In the genomic region with DNA sequence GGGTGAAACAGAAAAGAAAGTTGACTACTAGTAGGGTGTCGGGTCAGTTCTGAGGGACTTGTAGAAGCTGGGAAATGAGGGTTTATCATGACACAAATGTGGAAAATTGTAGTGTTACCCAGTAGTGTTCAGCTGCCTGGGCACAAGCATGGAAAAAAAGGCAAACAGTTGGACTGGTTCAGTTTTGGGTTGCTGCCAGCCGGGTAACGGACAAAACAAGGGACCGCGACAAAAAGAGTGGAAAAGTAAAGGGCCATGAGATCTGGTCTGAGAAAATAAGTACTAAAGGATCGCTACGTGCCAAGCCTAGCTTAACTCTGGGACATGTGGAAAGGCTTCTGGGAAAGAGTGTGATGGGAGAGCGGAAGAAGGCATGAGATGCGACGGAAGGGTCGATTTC, we compare ENCODE assay signal across 8 mouse cellular contexts. TPM values are rescaled to one million over a fixed set of nuclear protein-coding genes. Genes with fewer than 3 reads are reported as not detected.
DNase-seq lines count a peak whose midpoint lies in the region; ATAC-seq and TF ChIP-seq lines count a peak whose summit lies in the region.

No protein-coding gene starts in this region.

- H3K9ac ChIP-seq in heart, embryonic 16.5 days (ENCODE audit: low read length): peak overlapping the region; percentile 43; the same call in 1 of the 2 replicates
- H3K9ac ChIP-seq in ES-E14 (ENCODE audit: insufficient read depth, low read depth, low read length, poor library complexity, severe bottlenecking): no peak overlapping the region
- H3K9ac ChIP-seq in forebrain, postnatal 0 days: peak overlapping the region; percentile 71

- no peaks in the 10 kb centered on the region for H3K36me3 ChIP-seq in heart, embryonic 16.5 days (ENCODE audit: control insufficient read depth, insufficient read depth)
- H3K36me3 ChIP-seq in ES-E14 (ENCODE audit: control insufficient read depth, insufficient read depth, low read length, poor library complexity, severe bottlenecking): peaks cover 2% of the 10 kb centered on the region; the same call in 1 of the 2 replicates
- no peaks in the 10 kb centered on the region for H3K36me3 ChIP-seq in forebrain, postnatal 0 days (ENCODE audit: insufficient read depth)

- H3K9me3 ChIP-seq in heart, embryonic 16.5 days (replicated peaks; ENCODE audit: control insufficient read depth, low read length): no peaks in the 10 kb centered on the region
- H3K9me3 ChIP-seq in ES-E14 (ENCODE audit: control insufficient read depth, insufficient read depth, low read depth, low read length): no peaks in the 10 kb centered on the region
- H3K9me3 ChIP-seq in forebrain, postnatal 0 days (ENCODE audit: low read length): no peaks in the 10 kb centered on the region

- no peak for DNase-seq in heart, postnatal 14 days
- DNase-seq in ES-E14 (ENCODE audit: low read depth, low spot score): no peak
- no peak for DNase-seq in forebrain, postnatal 0 days
- DNase-seq in lung, postnatal 10 days: peak; percentile 16
- DNase-seq in gastrocnemius, postnatal 14 days: no peak
- no peak for DNase-seq in spleen, adult 18-20 months

- H3K27ac ChIP-seq in heart, embryonic 16.5 days (ENCODE audit: low read length): peak overlapping the region; percentile 59
- no peak overlapping the region; the same call in 1 of the 2 replicates for H3K27ac ChIP-seq in ES-E14 (ENCODE audit: insufficient read depth, low read depth, low read length, poor library complexity, severe bottlenecking)
- H3K27ac ChIP-seq in forebrain, postnatal 0 days (ENCODE audit: low read depth, low read length): peak overlapping the region; percentile 85

- H3K4me1 ChIP-seq in heart, embryonic 16.5 days (ENCODE audit: control insufficient read depth, insufficient read depth, low read length): peaks cover 7% of the 10 kb centered on the region; the same call in 1 of the 2 replicates
- peaks cover 0 to 9% of the 10 kb centered on the region in 2 experiments; a peak in 3 of 4 replicates for H3K4me1 ChIP-seq in ES-E14 (ENCODE audit: control insufficient read depth in 2 of 2, insufficient read depth in 2 of 2, low read length in 2 of 2, poor library complexity in 1 of 2)
- H3K4me1 ChIP-seq in forebrain, postnatal 0 days (ENCODE audit: insufficient read depth): peaks cover 4% of the 10 kb centered on the region; the same call in 1 of the 2 replicates

- H3K4me2 ChIP-seq in heart, embryonic 16.5 days (ENCODE audit: low read depth, low read length): peak overlapping the region; percentile 63
- H3K4me2 ChIP-seq in forebrain, postnatal 0 days (ENCODE audit: low read depth): peak overlapping the region; percentile 55

- intact Hi-C loops in heart, postnatal 14 days (cut with DNase I): loop anchor here (5.0 kb wide), 1 partner anchor 51 kb away; a partner anchor contains a TSS
- intact Hi-C loops in gastrocnemius, postnatal 14 days (cut with DNase I; ENCODE audit: low total_unique reads): no loop called here

- peak overlapping the region; percentile 62 for H3K4me3 ChIP-seq in heart, embryonic 16.5 days (ENCODE audit: low read length)
- peak overlapping the region; percentile 28 to 95; a peak in 2 of 4 replicates for H3K4me3 ChIP-seq in ES-E14 (ENCODE audit: insufficient read depth in 1 of 2, low read depth in 1 of 2, low read length in 2 of 2, poor library complexity in 1 of 2, severe bottlenecking in 1 of 2)
- peak overlapping the region; percentile 56 for H3K4me3 ChIP-seq in forebrain, postnatal 0 days (ENCODE audit: low read depth, low read length)

- no peaks in the 10 kb centered on the region for H3K27me3 ChIP-seq in heart, embryonic 16.5 days (ENCODE audit: control insufficient read depth, insufficient read depth, low read length)
- no peaks in the 10 kb centered on the region for H3K27me3 ChIP-seq in forebrain, postnatal 0 days (ENCODE audit: insufficient read depth, low read length)

- ATAC-seq in heart, embryonic 16.5 days (replicated peaks; ENCODE audit: extremely low read depth, insufficient read depth, low FRiP score): no peak
- no peak; the same call in 1 of the 2 replicates for ATAC-seq in forebrain, postnatal 0 days
- no peak for ATAC-seq in erythroblast, adult 5-6 weeks (replicated peaks; ENCODE audit: low FRiP score, poor library complexity, severe bottlenecking)

- in situ Hi-C loops in ES-E14 (cut with MboI; ENCODE audit: low sequenced_read_pairs in 2 of 2, unreplicated experiment in 2 of 2): no loop called here

- 41% methylated on average over 11 of the region's 11 CpGs for WGBS in heart, embryonic 16.5 days
- 37% methylated on average over 11 of the region's 11 CpGs for WGBS in forebrain, postnatal 0 days

- TF ChIP-seq CTCF in forebrain, postnatal 0 days (IDR thresholded peaks at IDR 0.05; ENCODE audit: low read depth): no peak

TF ChIP-seq in ES-E14, 5 proteins besides CTCF, POLR2A, EP300 and RAD21:
- TF ChIP-seq MAFK (IDR thresholded peaks at IDR 0.05; ENCODE audit: insufficient read depth, low read depth, low read length) (no peak), HCFC1 (IDR thresholded peaks at IDR 0.05; ENCODE audit: borderline replicate concordance, insufficient read depth, low read length) (no peak), ZNF384 (IDR thresholded peaks at IDR 0.05; ENCODE audit: low read depth, low read length) (no peak)

RNA-seq across cellular contexts. Expression of a gene that starts 0.4 kb away (rescaled TPM):
- 5.6 and 8.3 TPM in 2 replicates for polyA plus RNA-seq in heart, embryonic 16.5 days (2015; fragmentation: Nextera tagmentation; extraction: Ambion mirVana)
- total RNA-seq in heart, postnatal 14 days (2021): 10 to 100 TPM; 10.5 to 12.2 TPM
- total RNA-seq in ES-E14 (2012; rRNA removed): 54.3 and 56.8 TPM in 2 replicates
- 37.2 and 42.1 TPM in 2 replicates for total RNA-seq in forebrain, postnatal 0 days (2014; rRNA removed)
- polyA plus RNA-seq in forebrain, postnatal 0 days (2015; fragmentation: Nextera tagmentation; extraction: Ambion mirVana): 10.2 and 14.6 TPM in 2 replicates
- total RNA-seq in erythroblast, adult 5-6 weeks (2015; ENCODE audit: low replicate concordance): not detected in 2 replicates
- 2.6 TPM in 1 of 2 replicates, not detected in the other for total RNA-seq in erythroblast, adult 5-6 weeks (2017; ENCODE audit: low replicate concordance)
- 1 to 10 TPM; 4.7 to 5.6 TPM for total RNA-seq in gastrocnemius, postnatal 14 days (2021)

RNA-seq across cellular contexts. Expression of a gene that starts 29.2 kb away (rescaled TPM):
- 19.0 and 21.4 TPM in 2 replicates for polyA plus RNA-seq in heart, embryonic 16.5 days (2015; fragmentation: Nextera tagmentation; extraction: Ambion mirVana)
- 10 to 100 TPM; 33.8 to 38.0 TPM for total RNA-seq in heart, postnatal 14 days (2021)
- total RNA-seq in ES-E14 (2012; rRNA removed): 51.9 and 63.8 TPM in 2 replicates
- total RNA-seq in forebrain, postnatal 0 days (2014; rRNA removed): 151 and 179 TPM in 2 replicates
- 78.4 and 98.6 TPM in 2 replicates for polyA plus RNA-seq in forebrain, postnatal 0 days (2015; fragmentation: Nextera tagmentation; extraction: Ambion mirVana)
- total RNA-seq in erythroblast, adult 5-6 weeks (2015; ENCODE audit: low replicate concordance): 7.7 and 7.9 TPM in 2 replicates
- total RNA-seq in erythroblast, adult 5-6 weeks (2017; ENCODE audit: low replicate concordance): 13.1 and 16.6 TPM in 2 replicates
- total RNA-seq in gastrocnemius, postnatal 14 days (2021): 10 to 100 TPM; 32.9 to 35.0 TPM

RNA-seq across cellular contexts. Expression of a gene that starts 50.0 kb away (rescaled TPM):
- polyA plus RNA-seq in heart, embryonic 16.5 days (2015; fragmentation: Nextera tagmentation; extraction: Ambion mirVana): 16.4 and 17.5 TPM in 2 replicates
- total RNA-seq in heart, postnatal 14 days (2021): 1 to 10 TPM; 8.9 TPM
- total RNA-seq in ES-E14 (2012; rRNA removed): 15.6 and 17.1 TPM in 2 replicates
- 42.9 and 47.0 TPM in 2 replicates for total RNA-seq in forebrain, postnatal 0 days (2014; rRNA removed)
- 45.5 and 46.1 TPM in 2 replicates for polyA plus RNA-seq in forebrain, postnatal 0 days (2015; fragmentation: Nextera tagmentation; extraction: Ambion mirVana)
- 0.38 and 1.5 TPM in 2 replicates for total RNA-seq in erythroblast, adult 5-6 weeks (2015; ENCODE audit: low replicate concordance)
- total RNA-seq in erythroblast, adult 5-6 weeks (2017; ENCODE audit: low replicate concordance): 2.5 and 3.2 TPM in 2 replicates
- total RNA-seq in gastrocnemius, postnatal 14 days (2021): 1 to 10 TPM; 8.7 to 9.7 TPM
